Mouse (Mus musculus): ENCODE measurements around the gene Ctu2. TPM values are rescaled to one million over a fixed set of nuclear protein-coding genes. Genes with fewer than 3 reads are reported as not detected.

The Ctu2 gene
- total RNA-seq, 2 experiments from 2014 or later: 19.7 to 29.1 TPM

- intact Hi-C loops (cut with DNase I): loop anchor here (1.0 kb wide), 1 partner anchor 30 kb away; no protein-coding TSS in a partner anchor
- peak; percentile 74 to 83 for DNase-seq (ENCODE audit: low spot score in 2 of 2)
Measured at GRCm38 (mm10) chr8:122444058-122444748, 31.7 kb upstream of the Ctu2 start.

GRCm38 (mm10) chr8:122445203-122445602 is 30.7 kb upstream of the Ctu2 start:
- intact Hi-C loops (cut with DNase I): no loop called here
- DNase-seq (ENCODE audit: low spot score in 2 of 2): no peak

GRCm38 (mm10) chr8:122451161-122451703 is 24.7 kb upstream of the Ctu2 start:
- DNase-seq (ENCODE audit: low spot score in 2 of 2): no peak
- intact Hi-C loops (cut with DNase I): no loop called here

- intact Hi-C loops (cut with DNase I): no loop called here
- DNase-seq (ENCODE audit: low spot score in 2 of 2): no peak
Measured at GRCm38 (mm10) chr8:122452154-122452553, 23.8 kb upstream of the Ctu2 start.

- intact Hi-C loops (cut with DNase I): no loop called here
- DNase-seq (ENCODE audit: low spot score in 2 of 2): no peak
Measured at GRCm38 (mm10) chr8:122454409-122454808, 21.5 kb upstream of the Ctu2 start.

GRCm38 (mm10) chr8:122457171-122457570 is 18.8 kb upstream of the Ctu2 start:
- no peak for DNase-seq (ENCODE audit: low spot score in 2 of 2)
- intact Hi-C loops (cut with DNase I): no loop called here

GRCm38 (mm10) chr8:122459218-122459900 is 16.6 kb upstream of the Ctu2 start:
- DNase-seq (ENCODE audit: low spot score in 2 of 2): no peak

GRCm38 (mm10) chr8:122459990-122460389 is 16.0 kb upstream of the Ctu2 start:
- intact Hi-C loops (cut with DNase I): no loop called here
- DNase-seq (ENCODE audit: low spot score in 2 of 2): no peak

More at GRCm38 (mm10) chr8:122459218-122459900, 16.6 kb upstream of the Ctu2 start:
- intact Hi-C loops (cut with DNase I): no loop called here

GRCm38 (mm10) chr8:122460524-122461472 is 15.1 kb upstream of the Ctu2 start, which contains the start of gene Snai3:
Snai3 (minus strand) TSS chr8:122460733.
- intact Hi-C loops (cut with DNase I): no loop called here

GRCm38 (mm10) chr8:122461473-122462148 is 14.3 kb upstream of the Ctu2 start:
- intact Hi-C loops (cut with DNase I): no loop called here
- DNase-seq (ENCODE audit: low spot score in 2 of 2): peak; percentile 81 to 84

More at GRCm38 (mm10) chr8:122460524-122461472, 15.1 kb upstream of the Ctu2 start, which contains the start of gene Snai3:
- peak; percentile 39 to 40 for DNase-seq (ENCODE audit: low spot score in 2 of 2)

- DNase-seq (ENCODE audit: low spot score in 2 of 2): no peak
- intact Hi-C loops (cut with DNase I): no loop called here
Measured at GRCm38 (mm10) chr8:122462510-122462909, 13.4 kb upstream of the Ctu2 start.

- DNase-seq (ENCODE audit: low spot score in 2 of 2): no peak
- intact Hi-C loops (cut with DNase I): no loop called here
Measured at GRCm38 (mm10) chr8:122463651-122464640, 12.0 kb upstream of the Ctu2 start.

- no peak for DNase-seq (ENCODE audit: low spot score in 2 of 2)
- intact Hi-C loops (cut with DNase I): no loop called here
Measured at GRCm38 (mm10) chr8:122464985-122465384, 11.0 kb upstream of the Ctu2 start.

- DNase-seq (ENCODE audit: low spot score in 2 of 2): no peak
- intact Hi-C loops (cut with DNase I): no loop called here
Measured at GRCm38 (mm10) chr8:122467816-122468215, 8.1 kb upstream of the Ctu2 start.

GRCm38 (mm10) chr8:122469407-122469806 is 6.5 kb upstream of the Ctu2 start:
- DNase-seq (ENCODE audit: low spot score in 2 of 2): no peak
- intact Hi-C loops (cut with DNase I): no loop called here

- DNase-seq (ENCODE audit: low spot score in 2 of 2): no peak
- intact Hi-C loops (cut with DNase I): no loop called here
Measured at GRCm38 (mm10) chr8:122469965-122470364, 6.0 kb upstream of the Ctu2 start.

- DNase-seq (ENCODE audit: low spot score in 2 of 2): no peak
- intact Hi-C loops (cut with DNase I): no loop called here
Measured at GRCm38 (mm10) chr8:122470691-122471090, 5.3 kb upstream of the Ctu2 start.

GRCm38 (mm10) chr8:122473911-122474421 is 2.0 kb upstream of the Ctu2 start:
- no peak for DNase-seq (ENCODE audit: low spot score in 2 of 2)
- intact Hi-C loops (cut with DNase I): loop anchor here (1.0 kb wide), 1 partner anchor 30 kb away; no protein-coding TSS in a partner anchor

All from left cerebral cortex, postnatal 36 days (tissue).